Mouse (Mus musculus): ENCODE measurements at regions not wholly inside any gene's neighbourhood (a gene's known extent, or its start where the extent isn't known, plus 50 kb on each side); places are given as distances from the start of the nearest gene placed in this dataset.

- DNase-seq, result no peak
These were observed 179.5 kb downstream of the Ets1 start for GRCm38 (mm10) chr9:32815473-32815872.

- no peak for DNase-seq
These were observed 180.8 kb downstream of the Ets1 start for GRCm38 (mm10) chr9:32816649-32817425.

GRCm38 (mm10) chr9:32817442-32818358, 181.7 kb downstream of the Ets1 start:
- no peak for DNase-seq

- DNase-seq, result no peak
These were observed 187.6 kb downstream of the Ets1 start for GRCm38 (mm10) chr9:32823439-32824133.

- DNase-seq, result no peak
These were observed 188.1 kb downstream of the Ets1 start for GRCm38 (mm10) chr9:32824134-32824531.

GRCm38 (mm10) chr9:32830268-32830891, 194.4 kb downstream of the Ets1 start:
- no peak for DNase-seq

GRCm38 (mm10) chr9:32833373-32833772, 197.4 kb downstream of the Ets1 start:
- no peak for DNase-seq

- DNase-seq, result no peak
These were observed 199.0 kb downstream of the Ets1 start for GRCm38 (mm10) chr9:32834751-32835625.

GRCm38 (mm10) chr9:32835626-32835971, 199.6 kb downstream of the Ets1 start:
- no peak for DNase-seq

- no peak for DNase-seq
These were observed 200.3 kb downstream of the Ets1 start for GRCm38 (mm10) chr9:32836371-32836770.

- no peak for DNase-seq
These were observed 211.3 kb downstream of the Ets1 start for GRCm38 (mm10) chr9:32847361-32847760.

- DNase-seq, result no peak
These were observed 216.3 kb downstream of the Ets1 start for GRCm38 (mm10) chr9:32852282-32852681.

- no peak for DNase-seq
These were observed 227.3 kb downstream of the Ets1 start for GRCm38 (mm10) chr9:32863286-32863685.

GRCm38 (mm10) chr9:32868936-32869335, 232.9 kb downstream of the Ets1 start:
- DNase-seq, result no peak

- DNase-seq, result no peak
These were observed 238.4 kb downstream of the Ets1 start for GRCm38 (mm10) chr9:32874306-32874875.

GRCm38 (mm10) chr9:32882819-32883587, 247.0 kb downstream of the Ets1 start:
- no peak for DNase-seq

- DNase-seq, result no peak
These were observed 250.1 kb downstream of the Ets1 start for GRCm38 (mm10) chr9:32886008-32886650.

- DNase-seq, result no peak
These were observed 263.8 kb downstream of the Ets1 start for GRCm38 (mm10) chr9:32899801-32900200.

- DNase-seq, result no peak
These were observed 265.3 kb downstream of the Ets1 start for GRCm38 (mm10) chr9:32901287-32901686.

GRCm38 (mm10) chr9:32906233-32906872, 270.3 kb downstream of the Ets1 start:
- DNase-seq, result no peak
